Mouse (Mus musculus) midbrain, embryonic 11.5 days (tissue): Measurements from ENCODE around the gene Col4a2. TPM values are rescaled to one million over a fixed set of nuclear protein-coding genes. Genes with fewer than 3 reads are reported as not detected.

Experiments
- ATAC-seq: fragments of 200-750 bp; cut with Nextera tagmentation; 2 replicates; pipeline ENCODE4 v1.8.0; 2017; ENCODE audit warnings: moderate TSS enrichment, moderate library complexity; ENCODE audit not compliant: low FRiP score
- DNase-seq: peaks from one replicate; pipeline ENCODE4 v3.0.0; 2015; ENCODE audit warnings: low spot score; ENCODE audit errors: missing footprints
- H3K27ac ChIP-seq: fragments of 300-500 bp; sonication (generic); 2 replicates; pipeline ENCODE4 v1.5.1; 2014; ENCODE audit warnings: low read depth, low read length
- H3K27me3 ChIP-seq: fragments of 300-500 bp; sonication (generic); 2 replicates; pipeline ENCODE4 v1.6.1; 2014; ENCODE audit warnings: mild to moderate bottlenecking, low read length, moderate library complexity, mixed read lengths; ENCODE audit not compliant: control insufficient read depth, insufficient read depth
- H3K36me3 ChIP-seq: fragments of 300-500 bp; sonication (generic); 2 replicates; pipeline ENCODE4 v1.6.1; 2014; ENCODE audit warnings: mild to moderate bottlenecking, low read length, moderate library complexity, mixed read lengths; ENCODE audit not compliant: control insufficient read depth, insufficient read depth
- H3K4me1 ChIP-seq: fragments of 300-500 bp; sonication (generic); 2 replicates; pipeline ENCODE4 v1.6.1; 2014; ENCODE audit warnings: low read length; ENCODE audit not compliant: control insufficient read depth, insufficient read depth
- H3K4me2 ChIP-seq: fragments of 300-500 bp; sonication (generic); 2 replicates; pipeline ENCODE4 v1.6.1; 2014; ENCODE audit warnings: mild to moderate bottlenecking, moderate library complexity
- H3K4me3 ChIP-seq: fragments of 300-500 bp; sonication (generic); 2 replicates; pipeline ENCODE4 v1.5.1; 2014; ENCODE audit warnings: low read depth, low read length
- H3K9ac ChIP-seq: fragments of 300-500 bp; sonication (generic); 2 replicates; pipeline ENCODE4 v1.6.1; 2014; ENCODE audit warnings: low read length
- H3K9me3 ChIP-seq: fragments of 300-500 bp; sonication (generic); 2 replicates; pipeline ENCODE4 v1.6.1; 2016; ENCODE audit warnings: low read length; ENCODE audit not compliant: control insufficient read depth
- WGBS: fragments of 180-500 bp; shearing (Covaris S2); extraction: QIAGEN DNeasy Blood & Tissue Kit; methylation state at CpG from one replicate; pipeline ENCODE4 v1.1.7; 2014; 5-methylcytosine and 5-hydroxymethylcytosine counted together
- polyA plus RNA-seq: library from polyadenylated mRNA; unstranded; fragments of >200 nt; fragmentation: Nextera tagmentation; extraction: Ambion mirVana; gene quantifications from 2 replicates; pipeline ENCODE4 v1.2.1, GENCODE M21; 2014

Col4a2 gene
- polyA plus RNA-seq, 1 experiment from 2014 or later = 34.1 TPM

DNA sequence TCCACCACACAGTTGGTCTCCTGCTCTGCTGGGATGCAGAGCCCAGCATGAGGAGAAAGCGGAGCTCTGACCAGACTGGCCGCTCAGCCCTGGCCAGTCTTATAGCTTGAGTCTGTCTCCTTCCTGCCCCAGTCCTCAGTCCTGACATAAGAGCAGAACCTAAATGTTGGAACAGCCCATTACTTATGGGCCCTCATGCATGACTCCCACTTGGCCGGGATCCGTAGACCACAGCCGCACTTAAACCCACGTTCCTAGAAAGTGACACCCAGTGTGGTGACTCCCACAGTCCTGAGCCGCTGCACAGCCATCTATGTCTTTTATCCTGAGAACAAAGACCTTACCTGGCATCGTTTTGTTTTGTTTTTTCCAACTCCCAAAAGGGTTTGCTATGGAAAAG is 2.0 kb downstream of the Col4a2 start:
- H3K36me3 ChIP-seq = no peaks in the 10 kb centered on the region
- no peak for DNase-seq
- no peaks in the 10 kb centered on the region for H3K9me3 ChIP-seq
- H3K4me3 ChIP-seq = no peak overlapping the region
- H3K27ac ChIP-seq = no peak overlapping the region
- no peak overlapping the region for H3K4me2 ChIP-seq
- no peak overlapping the region for H3K9ac ChIP-seq
- ATAC-seq = no peak
- WGBS = 76% methylated on average over 8 of the region's 8 CpGs
- peaks cover 57% of the 10 kb centered on the region for H3K27me3 ChIP-seq
- H3K4me1 ChIP-seq = peaks cover 17% of the 10 kb centered on the region

DNA sequence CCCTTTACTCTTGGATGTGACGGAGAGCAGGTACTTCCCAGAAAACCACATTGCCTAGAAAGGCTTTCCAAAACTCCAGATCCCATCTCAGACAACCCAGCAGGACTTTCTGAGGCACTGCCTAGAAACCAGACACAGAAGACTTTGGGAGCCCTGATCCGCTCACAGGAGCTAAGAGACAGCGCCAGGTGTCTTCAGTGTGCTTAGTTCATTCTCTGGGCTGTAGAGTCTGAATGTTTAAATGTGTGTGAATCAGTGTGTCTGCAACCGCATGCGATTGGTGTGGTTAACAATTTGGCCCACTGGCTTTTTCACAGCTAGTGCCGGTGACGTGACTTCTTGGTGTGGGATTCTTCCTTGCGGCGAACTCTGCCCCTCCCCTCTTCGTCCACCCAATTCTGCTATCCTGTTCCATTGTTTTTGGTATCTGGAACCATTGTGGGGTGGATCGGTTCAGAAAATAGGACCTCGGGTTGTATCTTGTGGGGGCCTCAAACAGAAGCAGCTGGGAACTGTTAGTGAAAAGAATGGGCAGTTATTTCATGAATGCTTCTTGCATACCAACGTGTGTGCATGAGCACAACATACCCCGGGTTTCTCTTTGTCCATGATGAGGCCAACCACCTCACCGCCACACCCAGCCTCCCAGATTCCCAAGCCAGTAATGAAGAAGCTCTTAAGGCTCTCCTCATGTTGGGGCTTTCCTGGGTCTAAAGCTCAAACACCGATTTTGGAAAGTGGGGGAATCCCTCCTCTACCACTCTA is 2.8 kb downstream of the Col4a2 start:
- DNase-seq (no peak), ATAC-seq (no peak)
- Histone ChIP-seq H3K36me3 (no peaks in the 10 kb centered on the region), H3K4me1 (peaks cover 17% of the 10 kb centered on the region), H3K27me3 (peaks cover 49% of the 10 kb centered on the region), H3K4me3 (no peak overlapping the region), H3K4me2 (no peak overlapping the region), H3K9me3 (no peaks in the 10 kb centered on the region), H3K9ac (no peak overlapping the region), H3K27ac (no peak overlapping the region)
- 80% methylated on average over 16 of the region's 16 CpGs for WGBS

DNA sequence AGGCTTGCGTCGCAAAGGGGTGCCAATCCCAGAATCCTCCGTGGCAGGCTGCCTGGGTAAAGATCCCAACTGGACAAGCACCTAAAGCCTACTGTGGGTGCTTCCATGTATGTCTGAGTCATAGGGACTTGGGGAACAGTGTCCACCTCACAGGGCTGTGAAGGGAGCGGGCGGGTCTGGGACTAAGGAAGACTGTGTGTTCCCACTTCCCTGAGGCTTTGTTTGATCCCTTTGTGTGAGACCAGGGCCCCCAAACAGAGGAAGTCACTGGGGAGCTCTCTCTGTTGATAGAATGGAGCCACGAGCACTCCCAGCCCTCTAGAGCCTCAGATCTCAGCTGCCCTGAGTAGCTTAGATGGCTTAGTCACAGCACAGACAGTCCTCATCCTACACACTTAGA is 3.5 kb downstream of the Col4a2 start:
- no peak overlapping the region for H3K9ac ChIP-seq
- ATAC-seq (no peak), DNase-seq (no peak)
- H3K27me3 ChIP-seq = peaks cover 42% of the 10 kb centered on the region
- H3K9me3 ChIP-seq = no peaks in the 10 kb centered on the region
- H3K36me3 ChIP-seq = no peaks in the 10 kb centered on the region
- H3K4me2 ChIP-seq = no peak overlapping the region
- WGBS = 67% methylated on average over 6 of the region's 6 CpGs
- H3K27ac ChIP-seq = no peak overlapping the region
- H3K4me1 ChIP-seq = peaks cover 17% of the 10 kb centered on the region
- H3K4me3 ChIP-seq = no peak overlapping the region

DNA sequence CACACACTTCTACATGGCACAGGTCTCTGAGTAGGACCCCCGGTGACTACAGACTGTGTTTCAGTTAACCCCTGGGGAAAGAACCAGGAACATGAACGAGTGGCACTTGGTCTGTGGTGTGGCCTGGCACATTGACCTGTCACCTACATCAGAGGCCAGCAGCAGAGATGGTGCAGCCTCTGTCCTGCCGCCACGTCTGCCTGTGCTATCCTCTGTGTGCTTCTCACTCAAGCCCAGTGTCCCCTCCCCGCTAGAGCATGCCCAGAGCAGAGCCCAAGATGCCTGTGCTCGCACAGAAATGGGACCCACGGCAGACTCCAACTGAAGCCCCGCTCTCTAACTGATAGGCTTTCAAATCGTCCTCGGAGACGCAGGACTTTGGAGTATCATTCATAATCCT is 6.8 kb downstream of the Col4a2 start:
- no peak for ATAC-seq
- Histone ChIP-seq H3K27me3 (peaks cover 9% of the 10 kb centered on the region), H3K27ac (no peak overlapping the region), H3K36me3 (no peaks in the 10 kb centered on the region), H3K9me3 (no peaks in the 10 kb centered on the region), H3K4me1 (no peaks in the 10 kb centered on the region), H3K4me2 (no peak overlapping the region), H3K4me3 (no peak overlapping the region), H3K9ac (no peak overlapping the region)
- DNase-seq = no peak
- WGBS = 88% methylated on average over 11 of the region's 11 CpGs

DNA sequence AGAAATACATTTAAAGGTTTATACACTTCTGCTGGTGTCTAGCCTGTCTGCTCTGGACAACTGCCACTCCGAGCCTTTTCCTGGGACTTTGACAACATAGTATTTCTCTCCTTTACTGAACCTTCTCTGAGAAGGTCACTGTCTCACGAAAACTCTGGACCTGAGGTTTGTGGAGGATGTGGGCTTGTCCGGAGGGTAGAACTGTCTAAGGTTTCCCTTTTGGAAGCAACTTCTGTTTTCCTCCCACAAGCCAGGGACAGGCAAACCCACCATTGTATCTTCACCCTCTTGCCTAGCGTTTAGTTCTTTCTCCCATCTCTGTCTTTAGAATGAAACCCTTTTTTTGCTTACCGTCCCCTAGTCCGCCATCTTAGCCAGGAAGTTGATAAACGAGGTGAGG is 9.2 kb downstream of the Col4a2 start:
- H3K4me2 ChIP-seq = no peak overlapping the region
- no peaks in the 10 kb centered on the region for H3K36me3 ChIP-seq
- no peak overlapping the region for H3K27ac ChIP-seq
- no peak overlapping the region for H3K4me3 ChIP-seq
- WGBS = 87% methylated on average over 7 of the region's 7 CpGs
- no peak overlapping the region for H3K9ac ChIP-seq
- no peaks in the 10 kb centered on the region for H3K27me3 ChIP-seq
- ATAC-seq = no peak
- no peaks in the 10 kb centered on the region for H3K4me1 ChIP-seq
- DNase-seq = no peak
- no peaks in the 10 kb centered on the region for H3K9me3 ChIP-seq

DNA sequence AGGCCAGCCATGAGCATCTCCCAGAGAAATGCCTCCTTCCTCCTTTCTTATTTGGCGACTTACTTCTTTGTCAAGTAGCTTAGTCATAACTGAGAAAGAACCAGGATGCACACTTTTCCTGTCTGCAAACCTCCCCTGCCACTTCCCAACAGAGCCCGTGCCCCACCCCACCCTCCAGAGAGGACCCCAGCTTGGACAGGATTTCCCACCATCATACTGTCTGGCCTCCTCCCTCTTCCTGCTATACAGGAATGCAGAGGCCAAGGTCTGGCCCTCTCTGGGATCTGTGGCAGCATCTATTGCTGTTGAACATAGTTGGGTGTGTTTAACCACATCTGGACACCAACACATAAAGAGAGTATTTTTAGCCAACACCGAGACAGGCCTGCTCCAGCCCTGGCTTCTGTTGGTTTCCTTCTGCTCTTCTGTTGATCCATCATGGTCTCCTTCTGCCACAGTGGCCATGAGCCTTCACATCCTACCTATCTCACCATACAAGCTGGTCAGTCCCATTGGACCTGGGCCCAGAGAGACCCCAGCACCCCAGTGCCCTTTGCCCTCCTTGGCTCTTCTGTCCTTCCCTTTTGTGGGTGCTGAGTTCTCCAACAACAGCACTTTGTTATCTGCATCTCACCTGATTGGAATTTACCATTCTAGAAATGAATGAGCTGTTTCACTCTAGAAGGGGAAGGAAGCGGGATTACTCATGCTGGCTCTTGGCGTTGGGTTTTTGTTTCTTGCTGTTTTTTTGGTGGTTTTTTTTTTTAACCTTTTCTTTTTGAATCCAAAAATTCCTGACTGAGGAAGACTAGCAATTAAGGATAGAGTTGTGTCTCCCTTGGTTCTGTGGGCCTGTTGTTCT is 10.3 kb downstream of the Col4a2 start:
- H3K27ac ChIP-seq = no peak overlapping the region
- no peak for ATAC-seq

DNA sequence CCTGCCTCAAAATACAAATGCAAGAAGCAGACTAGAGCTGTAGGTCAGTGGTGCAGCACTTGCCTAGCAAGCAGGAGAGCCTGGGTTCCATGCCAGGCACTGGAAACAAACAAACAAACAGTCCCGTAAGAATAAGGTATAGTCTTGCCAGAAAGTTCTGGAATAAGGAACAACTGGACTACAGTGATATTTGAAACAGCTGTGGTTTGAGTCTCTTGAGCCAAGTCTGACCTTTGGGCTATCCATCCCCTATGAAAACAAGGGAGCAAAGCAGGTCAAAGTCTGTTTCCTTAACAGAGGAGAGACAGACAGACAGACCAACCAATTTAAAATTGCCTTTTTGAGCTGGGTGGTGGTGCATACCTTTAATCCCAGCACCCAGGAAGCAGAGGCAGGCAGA is 11.1 kb downstream of the Col4a2 start:
- 90% methylated on average over 1 of the region's 1 CpGs for WGBS
- no peak for DNase-seq

More for the DNA sequence above, 10.3 kb downstream of the Col4a2 start:
- Histone ChIP-seq H3K4me3 (no peak overlapping the region), H3K4me1 (no peaks in the 10 kb centered on the region), H3K9ac (no peak overlapping the region), H3K27me3 (no peaks in the 10 kb centered on the region), H3K9me3 (no peaks in the 10 kb centered on the region), H3K36me3 (no peaks in the 10 kb centered on the region), H3K4me2 (no peak overlapping the region)
- 85% methylated on average over 5 of the region's 5 CpGs for WGBS
- no peak for DNase-seq

DNA sequence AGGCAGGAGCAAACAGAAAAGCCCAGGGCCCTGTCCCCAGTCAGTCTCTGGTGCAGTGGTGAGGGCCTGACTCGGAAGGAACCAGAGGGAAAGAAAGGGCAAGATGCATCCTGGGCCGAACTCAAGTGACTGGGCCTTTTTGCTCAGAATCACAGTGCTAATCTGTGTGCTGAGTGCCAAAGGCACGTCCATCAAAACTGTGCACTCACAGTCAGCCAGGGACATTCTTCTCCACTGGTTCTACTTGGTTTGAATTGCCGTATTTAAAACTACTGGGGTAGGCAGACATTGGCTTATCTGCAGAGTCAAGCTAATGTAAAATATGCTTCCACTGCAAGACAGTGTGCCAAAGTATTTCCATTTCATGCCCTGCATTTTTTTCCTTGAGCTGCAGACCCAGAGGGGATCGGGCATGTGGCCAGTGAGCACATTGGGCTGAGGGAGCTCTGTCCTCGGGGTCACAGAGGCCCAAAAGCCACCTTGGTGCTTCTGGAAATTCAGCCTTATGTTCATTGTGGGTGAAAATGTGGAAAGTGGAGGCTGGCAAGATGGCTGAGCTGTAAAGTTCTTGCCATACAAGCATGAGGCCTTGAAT is 12.3 kb downstream of the Col4a2 start:
- Histone ChIP-seq H3K27me3 (no peaks in the 10 kb centered on the region), H3K4me3 (no peak overlapping the region), H3K4me1 (no peaks in the 10 kb centered on the region), H3K4me2 (no peak overlapping the region), H3K9me3 (no peaks in the 10 kb centered on the region), H3K36me3 (no peaks in the 10 kb centered on the region), H3K27ac (no peak overlapping the region), H3K9ac (no peak overlapping the region)
- no peak for ATAC-seq
- DNase-seq = no peak
- 82% methylated on average over 6 of the region's 6 CpGs for WGBS

More for the DNA sequence above, 11.1 kb downstream of the Col4a2 start:
- Histone ChIP-seq H3K4me1 (no peaks in the 10 kb centered on the region), H3K9me3 (no peaks in the 10 kb centered on the region), H3K4me3 (no peak overlapping the region), H3K4me2 (no peak overlapping the region), H3K27me3 (no peaks in the 10 kb centered on the region), H3K36me3 (no peaks in the 10 kb centered on the region), H3K9ac (no peak overlapping the region), H3K27ac (no peak overlapping the region)
- no peak for ATAC-seq

DNA sequence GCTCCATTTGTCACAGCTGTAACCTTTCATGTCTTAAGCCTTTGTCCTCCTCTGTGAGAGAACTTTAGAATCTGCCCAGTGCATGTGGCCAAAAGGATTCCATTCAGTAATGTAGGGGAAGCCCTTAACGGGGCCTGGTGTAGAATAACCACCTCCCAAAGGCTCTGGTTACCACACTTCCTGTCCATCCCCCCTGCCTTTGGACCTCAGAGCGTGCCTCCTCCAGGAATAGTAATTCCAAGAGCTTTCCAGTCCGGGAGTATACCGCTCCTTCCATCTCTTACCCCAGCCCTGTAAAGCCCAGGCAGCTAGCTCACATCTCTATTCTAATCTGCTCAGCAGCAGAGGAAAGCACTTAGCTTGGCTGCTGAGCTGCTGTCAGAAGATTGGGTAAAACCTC is 14.7 kb downstream of the Col4a2 start:
- H3K27ac ChIP-seq = no peak overlapping the region
- no peak overlapping the region for H3K4me2 ChIP-seq
- no peak for DNase-seq
- no peaks in the 10 kb centered on the region for H3K4me1 ChIP-seq
- H3K36me3 ChIP-seq = no peaks in the 10 kb centered on the region
- no peaks in the 10 kb centered on the region for H3K27me3 ChIP-seq
- H3K9me3 ChIP-seq = no peaks in the 10 kb centered on the region
- no peak overlapping the region for H3K4me3 ChIP-seq
- WGBS = 56% methylated on average over 4 of the region's 4 CpGs
- H3K9ac ChIP-seq = no peak overlapping the region
- ATAC-seq = no peak
